Mouse (Mus musculus) hindbrain, embryonic 15.5 days (tissue): ENCODE data around the gene Acsl3. TPM values are rescaled to one million over a fixed set of nuclear protein-coding genes. Genes with fewer than 3 reads are reported as not detected.
A peak's percentile ranks its signal among the peaks of the same experiment; 100 is the strongest.

Experiments
- ATAC-seq: fragments of 200-750 bp; cut with Nextera tagmentation; 2 replicates; pipeline ENCODE4 v1.8.0; 2017; ENCODE audit warnings: low read depth, moderate number of reproducible peaks, moderate TSS enrichment; ENCODE audit not compliant: low FRiP score
- H3K27ac ChIP-seq: fragments of 300-500 bp; sonication (generic); replicated peaks from 2 replicates; pipeline ENCODE4 v1.5.1; 2015; ENCODE audit warnings: mild to moderate bottlenecking, inconsistent platforms
- H3K27me3 ChIP-seq: fragments of 300-500 bp; sonication (generic); 2 replicates; pipeline ENCODE4 v1.6.1; 2015; ENCODE audit warnings: control low read depth, inconsistent platforms
- H3K36me3 ChIP-seq: fragments of 300-500 bp; sonication (generic); 2 replicates; pipeline ENCODE4 v1.6.1; 2015; ENCODE audit warnings: control low read depth, inconsistent platforms
- H3K4me1 ChIP-seq: fragments of 300-500 bp; sonication (generic); replicated peaks from 2 replicates; pipeline ENCODE4 v1.6.1; 2015; ENCODE audit warnings: control low read depth, inconsistent platforms
- H3K4me2 ChIP-seq: fragments of 300-500 bp; sonication (generic); 2 replicates; pipeline ENCODE4 v1.6.1; 2015; ENCODE audit warnings: moderate library complexity, mild to moderate bottlenecking, inconsistent platforms
- H3K4me3 ChIP-seq: fragments of 300-500 bp; sonication (generic); 2 replicates; pipeline ENCODE4 v1.5.1; 2015; ENCODE audit warnings: mild to moderate bottlenecking, inconsistent platforms
- H3K9ac ChIP-seq: fragments of 300-500 bp; sonication (generic); 2 replicates; pipeline ENCODE4 v1.6.1; 2015; ENCODE audit warnings: inconsistent platforms
- H3K9me3 ChIP-seq: fragments of 300-500 bp; sonication (generic); 2 replicates; pipeline ENCODE4 v1.6.1; 2016; ENCODE audit warnings: control low read depth, inconsistent platforms
- WGBS: fragments of 180-500 bp; shearing (Covaris S2); methylation state at CpG from one replicate; pipeline ENCODE4 v1.1.7; 2015; 5-methylcytosine and 5-hydroxymethylcytosine counted together
- polyA plus RNA-seq: library from polyadenylated mRNA; unstranded; fragments of >200 nt; fragmentation: Nextera tagmentation; extraction: Ambion mirVana; gene quantifications from 2 replicates; pipeline ENCODE4 v1.2.1, GENCODE M21; 2015

The Acsl3 gene
- polyA plus RNA-seq, 1 experiment from 2014 or later = 105 TPM

- Histone ChIP-seq H3K9me3 (no peaks in the 10 kb centered on the region), H3K27me3 (no peaks in the 10 kb centered on the region), H3K4me2 (no peak overlapping the region), H3K36me3 (peaks cover 59% of the 10 kb centered on the region), H3K4me1 (no peaks in the 10 kb centered on the region), H3K9ac (no peak overlapping the region), H3K4me3 (no peak overlapping the region), H3K27ac (no peak overlapping the region)
- WGBS = 90% methylated on average over 2 of the region's 2 CpGs
- ATAC-seq = no peak
Measured at GRCm38 (mm10) chr1:78696305-78696704, 38.7 kb downstream of the Acsl3 start.

GRCm38 (mm10) chr1:78696903-78697302 is 39.3 kb downstream of the Acsl3 start:
- no peaks in the 10 kb centered on the region for H3K9me3 ChIP-seq
- no peak overlapping the region for H3K27ac ChIP-seq
- H3K9ac ChIP-seq = no peak overlapping the region
- H3K4me1 ChIP-seq = no peaks in the 10 kb centered on the region
- no peaks in the 10 kb centered on the region for H3K27me3 ChIP-seq
- no peak overlapping the region for H3K4me3 ChIP-seq
- ATAC-seq = no peak
- no peak overlapping the region for H3K4me2 ChIP-seq
- peaks cover 63% of the 10 kb centered on the region for H3K36me3 ChIP-seq
- WGBS = 91% methylated on average over 5 of the region's 5 CpGs

DNA sequence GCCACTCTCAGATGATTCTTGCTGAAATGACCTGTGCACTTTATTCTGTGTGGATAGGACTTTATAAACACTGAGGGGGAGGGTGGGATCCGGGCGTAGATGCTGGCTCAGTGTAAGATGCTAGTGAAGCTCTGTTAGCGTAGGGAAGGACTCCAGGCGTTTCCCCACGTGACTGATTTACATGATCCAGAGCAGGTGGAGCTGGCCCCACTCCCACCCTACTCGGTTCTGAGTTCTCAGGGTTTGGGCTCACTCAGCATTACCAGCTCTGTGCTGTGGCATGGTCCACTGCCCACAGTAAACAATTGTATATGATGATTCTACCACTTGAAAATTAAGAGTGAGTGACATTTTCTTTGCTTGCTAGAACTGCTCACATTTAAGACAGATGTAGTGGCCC is 40.5 kb downstream of the Acsl3 start:
- 76% methylated on average over 6 of the region's 6 CpGs for WGBS
- Histone ChIP-seq H3K4me3 (no peak overlapping the region), H3K9ac (no peak overlapping the region), H3K27ac (no peak overlapping the region), H3K9me3 (no peaks in the 10 kb centered on the region), H3K27me3 (no peaks in the 10 kb centered on the region), H3K4me1 (no peaks in the 10 kb centered on the region), H3K4me2 (no peak overlapping the region), H3K36me3 (peaks cover 59% of the 10 kb centered on the region)
- 0 out of 2 replicates have a peak, but pooled peaks have one; percentile 45 for ATAC-seq

- Histone ChIP-seq H3K4me1 (no peaks in the 10 kb centered on the region), H3K9me3 (no peaks in the 10 kb centered on the region), H3K4me3 (no peak overlapping the region), H3K9ac (no peak overlapping the region), H3K27ac (no peak overlapping the region), H3K27me3 (no peaks in the 10 kb centered on the region), H3K4me2 (no peak overlapping the region), H3K36me3 (peaks cover 71% of the 10 kb centered on the region)
- 92% methylated on average over 3 of the region's 3 CpGs for WGBS
- ATAC-seq = no peak
Measured at GRCm38 (mm10) chr1:78701740-78702139, 44.1 kb downstream of the Acsl3 start.

GRCm38 (mm10) chr1:78702282-78702963 is 44.8 kb downstream of the Acsl3 start:
- Histone ChIP-seq H3K4me3 (no peak overlapping the region), H3K27me3 (no peaks in the 10 kb centered on the region), H3K9ac (no peak overlapping the region), H3K4me1 (no peaks in the 10 kb centered on the region), H3K4me2 (no peak overlapping the region), H3K9me3 (no peaks in the 10 kb centered on the region), H3K36me3 (peaks cover 65% of the 10 kb centered on the region), H3K27ac (no peak overlapping the region)
- 93% methylated on average over 14 of the region's 14 CpGs for WGBS
- ATAC-seq = no peak

DNA sequence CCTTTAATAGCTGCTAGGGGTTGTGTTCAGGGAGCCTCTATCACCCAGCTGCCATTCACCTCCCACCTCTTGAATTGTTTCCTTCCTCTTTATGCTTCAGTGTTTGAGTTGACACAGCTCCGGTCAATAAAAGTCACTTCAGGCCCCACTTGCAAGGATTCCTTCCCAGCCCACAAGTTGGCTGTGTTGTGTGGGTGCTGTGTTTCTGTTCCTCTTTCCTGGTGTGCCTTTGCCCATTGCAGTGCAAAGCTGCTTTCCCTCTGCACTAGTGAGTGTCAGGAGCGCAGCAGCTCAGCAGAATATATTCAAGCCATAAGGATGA is 45.3 kb downstream of the Acsl3 start:
- no peak overlapping the region for H3K27ac ChIP-seq

GRCm38 (mm10) chr1:78706338-78706737 is 48.7 kb downstream of the Acsl3 start:
- no peaks in the 10 kb centered on the region for H3K27me3 ChIP-seq
- no peak overlapping the region for H3K9ac ChIP-seq
- 93% methylated on average over 10 of the region's 10 CpGs for WGBS
- no peak overlapping the region for H3K4me2 ChIP-seq
- H3K36me3 ChIP-seq = peaks cover 36% of the 10 kb centered on the region
- H3K27ac ChIP-seq = no peak overlapping the region
- no peaks in the 10 kb centered on the region for H3K9me3 ChIP-seq
- no peaks in the 10 kb centered on the region for H3K4me1 ChIP-seq
- no peak overlapping the region for H3K4me3 ChIP-seq
- ATAC-seq = no peak

More for the DNA sequence above, 45.3 kb downstream of the Acsl3 start:
- Histone ChIP-seq H3K9ac (no peak overlapping the region), H3K4me3 (no peak overlapping the region), H3K27me3 (no peaks in the 10 kb centered on the region), H3K4me1 (no peaks in the 10 kb centered on the region), H3K9me3 (no peaks in the 10 kb centered on the region), H3K4me2 (no peak overlapping the region), H3K36me3 (peaks cover 62% of the 10 kb centered on the region)
- 92% methylated on average over 2 of the region's 2 CpGs for WGBS
- no peak for ATAC-seq

GRCm38 (mm10) chr1:78707280-78707679 is 49.7 kb downstream of the Acsl3 start:
- Histone ChIP-seq H3K27ac (no peak overlapping the region), H3K4me3 (no peak overlapping the region), H3K27me3 (no peaks in the 10 kb centered on the region), H3K9me3 (no peaks in the 10 kb centered on the region), H3K36me3 (peaks cover 27% of the 10 kb centered on the region), H3K4me1 (no peaks in the 10 kb centered on the region), H3K9ac (no peak overlapping the region), H3K4me2 (no peak overlapping the region)
- WGBS = 62% methylated on average over 4 of the region's 4 CpGs
- ATAC-seq = no peak

DNA sequence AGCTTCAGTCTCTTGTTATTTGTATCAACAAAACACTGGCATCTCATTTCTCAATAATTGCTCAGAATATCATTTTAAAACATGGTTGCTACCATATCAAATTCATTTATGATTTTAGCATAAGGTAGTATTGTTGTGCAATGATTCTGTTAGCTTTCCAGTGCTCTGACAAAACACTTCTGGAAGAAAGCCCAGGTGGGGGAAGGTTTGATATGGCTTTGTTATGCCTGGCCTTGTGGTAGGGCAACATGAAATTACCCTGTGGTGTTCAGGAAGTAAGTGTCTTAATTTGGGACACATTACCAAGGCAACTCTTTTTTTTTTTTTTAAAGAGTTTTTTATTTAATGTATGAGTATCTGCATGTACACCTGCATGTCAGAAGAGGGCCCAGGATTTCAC is 52.4 kb downstream of the Acsl3 start:
- no peak for ATAC-seq
- no peak overlapping the region for H3K4me3 ChIP-seq
- H3K4me1 ChIP-seq = no peaks in the 10 kb centered on the region
- no peaks in the 10 kb centered on the region for H3K9me3 ChIP-seq
- H3K27ac ChIP-seq = no peak overlapping the region
- H3K9ac ChIP-seq = no peak overlapping the region
- no peaks in the 10 kb centered on the region for H3K27me3 ChIP-seq
- no peak overlapping the region for H3K4me2 ChIP-seq
- peaks cover 8% of the 10 kb centered on the region; the same call in 1 of the 2 replicates for H3K36me3 ChIP-seq

DNA sequence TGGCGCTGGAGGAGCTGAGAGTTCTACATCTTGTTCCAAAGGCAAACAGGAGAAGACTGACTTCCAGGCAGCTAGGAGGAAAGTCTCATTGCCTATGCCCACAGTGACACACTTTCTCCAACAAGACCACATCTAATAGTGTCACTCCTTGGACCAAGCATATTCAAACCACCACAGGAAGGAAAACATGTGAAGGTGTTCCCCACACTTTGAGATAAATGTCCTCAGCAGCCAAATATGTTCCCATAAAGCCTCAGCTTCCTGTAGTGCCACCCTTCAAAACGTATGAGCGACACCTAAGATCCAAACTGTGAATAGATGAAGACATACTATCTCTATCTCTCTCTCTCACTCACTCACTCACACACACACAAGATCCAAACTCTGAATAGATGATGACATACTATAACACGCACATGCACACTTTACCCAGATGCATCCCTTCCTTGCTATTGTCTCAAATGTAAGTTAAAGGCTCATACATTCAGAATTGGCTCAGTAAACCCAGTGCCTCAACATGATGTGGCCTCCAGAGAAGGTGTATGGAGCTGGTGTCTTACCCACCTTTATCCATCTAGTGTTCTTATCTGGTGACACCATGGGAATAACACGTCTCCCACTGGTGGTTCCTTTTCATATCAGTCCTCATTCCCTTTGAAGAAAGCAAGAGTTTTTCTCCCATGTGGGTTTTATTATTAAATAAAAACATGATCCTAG is 53.1 kb downstream of the Acsl3 start:
- Histone ChIP-seq H3K4me2 (no peak overlapping the region), H3K27me3 (no peaks in the 10 kb centered on the region), H3K27ac (no peak overlapping the region), H3K36me3 (peaks cover 4% of the 10 kb centered on the region; the same call in 1 of the 2 replicates), H3K9ac (no peak overlapping the region), H3K4me3 (no peak overlapping the region), H3K4me1 (no peaks in the 10 kb centered on the region), H3K9me3 (no peaks in the 10 kb centered on the region)
- no peak for ATAC-seq
- WGBS = 94% methylated on average over 5 of the region's 5 CpGs

- Histone ChIP-seq H3K36me3 (no peaks in the 10 kb centered on the region), H3K4me1 (peaks cover 23% of the 10 kb centered on the region), H3K4me3 (no peak overlapping the region), H3K4me2 (peak overlapping the region; percentile 38), H3K9ac (no peak overlapping the region), H3K9me3 (no peaks in the 10 kb centered on the region), H3K27me3 (no peaks in the 10 kb centered on the region), H3K27ac (peak overlapping the region; percentile 59)
- 15% methylated on average over 17 of the region's 17 CpGs for WGBS
- ATAC-seq = peak; percentile 89
Measured at GRCm38 (mm10) chr1:78724458-78725190, 67.0 kb downstream of the Acsl3 start.

GRCm38 (mm10) chr1:78725191-78725490 is 67.5 kb downstream of the Acsl3 start:
- no peak for ATAC-seq
- 0 out of 2 replicates have a peak overlapping the region, but pooled peaks have one; percentile 13 for H3K4me2 ChIP-seq
- no peak overlapping the region for H3K9ac ChIP-seq
- no peaks in the 10 kb centered on the region for H3K36me3 ChIP-seq
- peak overlapping the region; percentile 59 for H3K27ac ChIP-seq
- no peaks in the 10 kb centered on the region for H3K27me3 ChIP-seq
- no peaks in the 10 kb centered on the region for H3K9me3 ChIP-seq
- peaks cover 23% of the 10 kb centered on the region for H3K4me1 ChIP-seq
- H3K4me3 ChIP-seq = no peak overlapping the region
- WGBS = 43% methylated on average over 3 of the region's 3 CpGs
